Mouse (Mus musculus): Measurements from ENCODE around the gene Galk1.
"Not testable (repeated sequence)": the region's sequence is repeated elsewhere in the genome, so short reads cannot be mapped to it uniquely, and the experiment has no call there.

Galk1 gene

GRCm38 (mm10) chr11:116030898-116031845 lies 18.7 kb upstream of the Galk1 start:
- in situ Hi-C loops (cut with MboI, MseI), result loop anchor here (5.0 kb wide), 2 partner anchors 46 to 101 kb away; partner anchors contain the start of genes Trim65 and Unc13d

- in situ Hi-C loops (cut with MboI, MseI), result loop anchor here (5.0 kb wide), 2 partner anchors 47 to 102 kb away; partner anchors contain the start of genes Trim65 and Unc13d
These were observed 17.8 kb upstream of the Galk1 start, which contains the start of gene Unk for GRCm38 (mm10) chr11:116030088-116030897. Gene Unk, plus strand, starts transcription at chr11:116030322.

DNA sequence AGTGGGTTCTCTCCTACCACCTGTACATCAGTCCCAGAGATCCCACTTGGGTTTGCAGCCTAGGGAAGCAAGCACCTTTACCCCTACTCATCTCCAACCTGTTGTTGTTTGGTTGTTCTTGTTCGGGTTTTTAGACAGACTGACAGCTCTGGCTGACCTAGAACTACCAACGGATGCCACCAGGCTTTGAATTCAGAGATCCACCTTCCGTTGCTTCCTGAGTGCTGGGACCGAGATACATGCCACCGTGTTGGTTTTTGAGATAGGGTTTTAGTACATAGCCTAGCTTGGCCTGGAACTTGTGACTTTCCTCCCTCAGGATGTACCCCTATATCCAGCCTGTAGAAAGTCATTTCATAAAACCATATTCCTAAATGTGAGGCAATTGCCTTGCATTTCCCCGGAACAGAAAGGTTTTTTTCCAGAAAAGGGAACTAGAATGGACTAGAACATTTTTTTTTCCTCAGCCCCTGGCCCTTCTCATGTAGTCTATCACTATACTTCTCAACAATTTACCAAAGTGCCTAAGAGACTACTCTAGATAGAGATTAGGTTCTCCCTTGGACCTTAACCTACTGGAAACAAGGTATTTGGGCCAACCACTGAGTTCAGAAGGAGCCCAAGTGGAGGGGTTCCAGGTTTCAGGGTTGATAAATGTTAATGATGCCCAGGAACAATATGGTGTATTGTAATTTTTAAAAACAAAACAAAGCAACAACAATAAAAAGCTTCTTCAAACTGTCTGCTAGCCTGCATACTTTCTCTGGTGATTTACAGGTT lies 16.8 kb upstream of the Galk1 start:
- in situ Hi-C loops (cut with MboI, MseI), result no loop called here

GRCm38 (mm10) chr11:116028177-116028865 lies 15.8 kb upstream of the Galk1 start:
- in situ Hi-C loops (cut with MboI, MseI), result no loop called here

- in situ Hi-C loops (cut with MboI, MseI), result no loop called here
These were observed 15.2 kb upstream of the Galk1 start, which contains the start of gene H3f3b for GRCm38 (mm10) chr11:116027756-116028155. Gene H3f3b, minus strand, starts transcription at chr11:116027962.

- in situ Hi-C loops (cut with MboI, MseI), result no loop called here
These were observed 12.7 kb upstream of the Galk1 start for GRCm38 (mm10) chr11:116025056-116025845.

DNA sequence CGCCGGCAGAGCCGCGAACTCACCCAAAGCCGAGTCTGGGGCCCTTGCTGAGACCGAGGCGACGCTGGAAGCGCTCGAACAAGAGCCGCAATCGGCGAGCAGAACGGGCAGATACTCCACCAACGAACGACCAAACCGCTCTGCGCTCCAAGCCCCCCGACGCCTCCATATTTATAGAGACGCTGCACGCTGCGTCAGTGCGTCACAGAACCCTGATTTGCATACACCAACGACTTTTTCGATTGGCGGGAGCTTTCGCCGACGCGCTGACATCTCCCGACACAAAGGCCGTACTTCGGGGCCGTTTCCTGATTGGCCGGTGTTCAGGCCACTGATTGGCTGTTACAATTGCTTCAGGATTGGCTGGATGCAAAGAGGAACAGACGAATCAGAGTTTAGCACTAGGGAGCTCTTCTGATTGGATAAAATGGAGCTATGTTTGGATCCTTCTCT lies 11.9 kb upstream of the Galk1 start:
- in situ Hi-C loops (cut with MboI, MseI), result no loop called here

- in situ Hi-C loops (cut with MboI, MseI), result no loop called here
These were observed 11.3 kb upstream of the Galk1 start for GRCm38 (mm10) chr11:116023771-116024355.

- in situ Hi-C loops (cut with MboI, MseI), result not testable (repeated sequence)
These were observed 10.7 kb upstream of the Galk1 start for GRCm38 (mm10) chr11:116023074-116023770.

- in situ Hi-C loops (cut with MboI, MseI), result no loop called here
These were observed 9.8 kb upstream of the Galk1 start for GRCm38 (mm10) chr11:116022256-116022780.

DNA sequence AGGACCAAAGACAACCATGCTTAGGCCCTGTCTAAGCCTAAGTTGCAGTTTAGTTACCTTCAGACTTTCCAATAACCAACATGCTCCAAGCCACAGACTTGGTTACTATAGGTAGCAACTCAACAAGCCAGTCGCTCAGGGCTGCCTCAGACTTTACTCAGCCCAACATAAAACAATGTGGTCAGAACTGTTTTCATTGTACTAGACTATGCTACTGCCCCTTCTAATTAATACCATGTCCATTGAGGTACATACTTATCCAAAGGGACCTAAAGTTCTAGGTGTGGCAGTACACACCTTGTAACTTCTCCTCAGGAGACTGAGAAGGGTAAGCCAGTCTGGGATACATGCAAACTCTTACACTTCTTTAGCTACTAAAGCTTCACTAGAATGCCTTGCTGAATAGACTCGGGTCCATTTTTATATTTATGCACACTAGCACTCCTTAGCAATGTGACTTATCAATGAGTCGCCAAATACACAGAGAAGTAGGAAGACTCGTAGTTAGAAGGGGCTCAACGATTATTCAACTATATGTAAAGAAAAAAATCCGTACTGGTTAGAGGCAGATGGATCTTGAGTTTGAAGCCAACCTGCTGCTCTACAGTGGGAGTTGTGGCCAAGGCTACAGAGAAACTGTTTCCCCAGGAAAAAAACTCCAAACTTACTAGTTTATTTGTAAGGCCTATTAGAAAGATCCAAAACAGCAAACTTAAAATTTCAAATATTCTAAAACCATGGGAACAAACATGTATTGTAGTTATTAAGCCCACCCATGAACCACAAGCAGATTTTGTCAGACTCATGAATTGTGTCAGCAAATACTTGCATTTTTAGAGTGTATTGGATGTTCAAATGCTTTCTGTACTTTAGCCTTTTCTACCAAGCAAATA lies 9.1 kb upstream of the Galk1 start:
- in situ Hi-C loops (cut with MboI, MseI), result no loop called here

- in situ Hi-C loops (cut with MboI, MseI), result no loop called here
These were observed 8.0 kb upstream of the Galk1 start for GRCm38 (mm10) chr11:116020519-116020922.

GRCm38 (mm10) chr11:116019976-116020411 lies 7.5 kb upstream of the Galk1 start:
- in situ Hi-C loops (cut with MboI, MseI), result no loop called here

- in situ Hi-C loops (cut with MboI, MseI), result no loop called here
These were observed 6.9 kb upstream of the Galk1 start for GRCm38 (mm10) chr11:116019360-116019791.

DNA sequence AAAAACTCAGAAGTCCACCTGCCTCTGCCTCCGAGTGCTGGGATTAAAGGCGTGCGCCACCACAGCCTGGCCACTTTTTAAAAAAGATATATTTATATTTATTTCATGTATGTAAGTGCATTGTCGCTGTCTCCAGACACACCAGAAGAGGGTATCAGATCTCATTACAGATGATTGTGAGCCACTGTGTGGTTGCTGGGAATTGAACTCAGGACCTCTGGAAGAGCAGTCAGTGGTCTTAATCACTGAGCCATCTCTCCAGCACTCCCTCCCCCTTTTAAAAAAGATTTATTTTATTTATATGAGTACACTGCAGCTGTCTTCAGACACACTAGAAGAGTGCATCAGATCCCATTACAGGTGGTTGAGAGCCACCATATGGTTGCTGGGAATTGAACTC lies 6.3 kb upstream of the Galk1 start:
- in situ Hi-C loops (cut with MboI, MseI), result not testable (repeated sequence)

DNA sequence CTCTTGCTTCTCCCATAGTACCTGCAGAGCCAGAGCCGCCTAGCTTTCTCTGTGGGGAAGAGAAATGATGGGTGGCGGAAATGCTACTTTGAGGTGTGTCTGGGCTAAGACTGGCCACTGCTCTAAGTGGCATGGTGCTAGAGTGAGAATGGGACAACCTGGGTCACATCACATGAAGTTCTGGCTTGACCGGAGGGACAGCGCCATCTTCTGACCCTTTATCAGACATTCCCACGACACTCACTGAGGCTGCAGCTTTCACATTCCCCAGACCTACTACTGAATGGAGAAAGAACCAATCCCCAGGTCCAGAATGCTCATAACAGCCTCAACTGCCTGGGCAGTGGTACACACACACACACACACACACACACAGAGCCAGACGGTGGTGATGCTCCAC lies 5.6 kb upstream of the Galk1 start:
- in situ Hi-C loops (cut with MboI, MseI), result no loop called here

DNA sequence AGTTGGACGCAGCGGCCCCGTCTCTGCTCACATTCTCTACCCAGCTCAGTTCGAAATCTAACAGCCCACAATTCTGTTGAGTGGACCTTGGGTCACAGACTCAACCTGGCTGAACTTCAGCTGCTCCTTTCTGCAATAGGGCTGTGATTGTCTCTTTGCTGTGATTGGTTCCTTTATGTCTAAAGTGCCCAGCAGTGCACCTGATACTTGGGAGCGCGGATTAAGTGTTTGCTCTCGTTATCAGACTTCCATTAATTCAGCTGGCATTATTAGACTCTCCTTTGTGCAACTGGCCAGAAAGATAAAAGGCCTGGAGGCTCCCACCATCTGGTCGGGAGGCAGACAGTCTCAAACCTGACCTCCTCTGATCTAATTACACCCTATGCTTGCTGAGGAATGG lies 2.3 kb upstream of the Galk1 start:
- in situ Hi-C loops (cut with MboI, MseI), result no loop called here
